Mouse (Mus musculus): ENCODE results near the gene Gm20737.
"Not testable (repeated sequence)": the region's sequence is repeated elsewhere in the genome, so short reads cannot be mapped to it uniquely, and the experiment has no call there.

The Gm20737 gene

GRCm38 (mm10) chrY:10535942-10536341 lies at the start of gene Gm20737:
TSS of gene Gm20737 (minus strand) at chrY:10536042.
- DNase-seq (ENCODE audit: low spot score) = not testable (repeated sequence)

DNA sequence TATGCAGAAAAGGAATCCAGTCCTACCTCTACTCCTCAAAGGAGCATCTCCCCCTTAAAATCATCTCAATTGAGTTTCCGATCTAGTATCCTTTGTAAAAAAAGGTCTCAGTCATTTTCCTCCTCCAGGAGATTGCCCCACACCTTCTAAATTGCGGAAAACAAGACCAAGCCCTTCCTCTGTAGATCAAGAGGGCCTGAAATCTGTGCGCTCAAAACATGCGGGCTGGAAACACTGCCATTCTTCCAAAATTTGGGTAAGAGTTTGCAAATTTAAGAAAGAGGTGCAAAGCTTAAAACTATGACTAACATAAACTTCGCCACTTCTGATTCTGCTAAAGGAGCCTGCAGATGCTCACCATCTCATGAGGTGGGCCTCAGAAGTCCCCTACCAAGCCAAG lies 17.3 kb upstream of the Gm20737 start, which contains the start of gene Gm21775:
Gm21775 (plus strand) TSS at position 301 of the 400 bp plus-strand sequence.
- not testable (repeated sequence) for DNase-seq (ENCODE audit: low spot score)
